35 mouse cellular contexts compared by ENCODE assay signal in genomic region chr9:89487601-89488000, GRCm38 (mm10).
"Had no signal": no experiment of that assay in that cellular context is flagged by ENCODE, and none has a peak within 500 bp of the region (broad histone marks: within the 10 kb centered on the region; RNA-seq: fewer than 3 reads in every experiment).

No protein-coding gene starts in this region.

- H3K9me3 ChIP-seq: heart, embryonic 10.5 days; heart, embryonic 12.5 days; heart, embryonic 13.5 days; heart, embryonic 15.5 days; hindbrain, embryonic 10.5 days; hindbrain, embryonic 12.5 days; hindbrain, embryonic 13.5 days; hindbrain, embryonic 15.5 days; intestine, embryonic 15.5 days; kidney, embryonic 15.5 days had no signal

- ATAC-seq: hindbrain, embryonic 16.5 days; hindbrain, postnatal 0 days; inflammation-experienced regulatory T-cells, adult 6 months; intestine, embryonic 15.5 days; intestine, embryonic 16.5 days; intestine, postnatal 0 days had no signal

- H3K4me2 ChIP-seq: heart, embryonic 11.5 days; heart, embryonic 12.5 days; heart, embryonic 13.5 days; heart, embryonic 15.5 days; hindbrain, embryonic 12.5 days; hindbrain, embryonic 13.5 days; hindbrain, embryonic 14.5 days; hindbrain, embryonic 15.5 days; intestine, embryonic 15.5 days; kidney, embryonic 15.5 days had no signal

- H3K36me3 ChIP-seq: heart, embryonic 10.5 days; heart, embryonic 12.5 days; heart, embryonic 13.5 days; heart, embryonic 15.5 days; hindbrain, embryonic 10.5 days; hindbrain, embryonic 12.5 days; hindbrain, embryonic 13.5 days; hindbrain, embryonic 15.5 days; intestine, embryonic 15.5 days; kidney, embryonic 15.5 days had no signal

- DNase-seq: heart, postnatal 10 days; heart, postnatal 14 days; heart, postnatal 36 days; heart, postnatal 4 days; kidney, adult 11 months; kidney, adult 18-20 months; kidney, adult 2 months; kidney, adult 8-10 months; kidney, adult 9 months; kidney, postnatal 10 days; kidney, postnatal 14 days; kidney, postnatal 25 days; kidney, postnatal 36 days; kidney, postnatal 4 days; layer of hippocampus, adult 9-11 months; layer of hippocampus, postnatal 36 days had no signal

- H3K4me3 ChIP-seq: heart, embryonic 10.5 days; heart, embryonic 12.5 days; heart, embryonic 13.5 days; heart, embryonic 15.5 days; hindbrain, embryonic 10.5 days; hindbrain, embryonic 12.5 days; hindbrain, embryonic 13.5 days; hindbrain, embryonic 15.5 days; intestine, embryonic 15.5 days; kidney, embryonic 15.5 days; layer of hippocampus, adult 2 months had no signal

- H3K27ac ChIP-seq: heart, embryonic 10.5 days; heart, embryonic 13.5 days; heart, embryonic 15.5 days; hindbrain, embryonic 10.5 days; hindbrain, embryonic 12.5 days; hindbrain, embryonic 13.5 days; hindbrain, embryonic 14.5 days; hindbrain, embryonic 15.5 days; hindbrain, postnatal 0 days; intestine, embryonic 15.5 days; kidney, embryonic 15.5 days; kidney, postnatal 0 days; layer of hippocampus, adult 2 months had no signal

- H3K9ac ChIP-seq: heart, embryonic 12.5 days; heart, embryonic 13.5 days; heart, embryonic 15.5 days; hindbrain, embryonic 12.5 days; hindbrain, embryonic 13.5 days; hindbrain, embryonic 14.5 days; hindbrain, embryonic 15.5 days; intestine, embryonic 15.5 days; kidney, embryonic 15.5 days had no signal

- H3K4me1 ChIP-seq: heart, embryonic 10.5 days; heart, embryonic 12.5 days; heart, embryonic 13.5 days; heart, embryonic 15.5 days; hindbrain, embryonic 10.5 days; hindbrain, embryonic 12.5 days; hindbrain, embryonic 13.5 days; hindbrain, embryonic 15.5 days; intestine, embryonic 15.5 days; kidney, embryonic 15.5 days had no signal

- H3K27me3 ChIP-seq: heart, embryonic 12.5 days; heart, embryonic 13.5 days; heart, embryonic 15.5 days; hindbrain, embryonic 12.5 days; hindbrain, embryonic 13.5 days; hindbrain, embryonic 15.5 days; intestine, embryonic 15.5 days; kidney, embryonic 15.5 days had no signal
